Mouse (Mus musculus) stomach, postnatal 0 days (tissue): ENCODE data around the gene Acin1.

Experiments
- CTCF ChIP-seq: IDR thresholded peaks from 2 replicates; pipeline ENCODE4 v1.5.1; 2016; ENCODE audit warnings: antibody characterized with exemption, low read depth, mild to moderate bottlenecking, moderate library complexity
- EP300 ChIP-seq: optimal IDR thresholded peaks from 2 replicates; pipeline ENCODE3; 2016; ENCODE audit warnings: antibody characterized with exemption

DNA sequence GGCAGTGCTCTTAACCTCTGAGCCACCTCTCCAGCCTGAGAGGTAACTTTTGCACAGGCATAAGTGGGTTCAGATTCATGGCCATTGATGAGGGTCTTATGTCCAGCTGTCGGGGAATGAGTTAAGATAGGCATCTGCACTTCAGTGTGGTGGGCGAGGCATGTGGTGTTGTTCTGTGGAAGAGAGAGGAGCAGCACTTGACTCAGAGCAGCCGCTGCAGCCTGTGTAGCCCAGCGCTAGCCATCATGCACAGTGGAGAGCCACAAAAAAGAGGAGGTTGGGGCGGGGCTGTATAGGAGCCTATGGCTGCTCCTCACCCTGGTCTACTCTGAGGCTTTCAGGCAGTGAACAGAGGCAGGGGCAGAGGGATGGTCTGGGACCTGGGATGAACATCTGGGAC lies 58.6 kb downstream of the Acin1 start:
- TF ChIP-seq CTCF (no peak), EP300 (no peak)
